Mouse (Mus musculus): ENCODE measurements around the gene Smarca4. TPM values are rescaled to one million over a fixed set of nuclear protein-coding genes. Genes with fewer than 3 reads are reported as not detected.

Gene Smarca4
- polyA plus RNA-seq (2014; fragmentation: Illumina TruSeq; extraction: RNeasy Lipid Tissue Mini Kit (QIAGEN cat#74804); ENCODE audit: low read depth, low replicate concordance) = 3.3 TPM

DNA sequence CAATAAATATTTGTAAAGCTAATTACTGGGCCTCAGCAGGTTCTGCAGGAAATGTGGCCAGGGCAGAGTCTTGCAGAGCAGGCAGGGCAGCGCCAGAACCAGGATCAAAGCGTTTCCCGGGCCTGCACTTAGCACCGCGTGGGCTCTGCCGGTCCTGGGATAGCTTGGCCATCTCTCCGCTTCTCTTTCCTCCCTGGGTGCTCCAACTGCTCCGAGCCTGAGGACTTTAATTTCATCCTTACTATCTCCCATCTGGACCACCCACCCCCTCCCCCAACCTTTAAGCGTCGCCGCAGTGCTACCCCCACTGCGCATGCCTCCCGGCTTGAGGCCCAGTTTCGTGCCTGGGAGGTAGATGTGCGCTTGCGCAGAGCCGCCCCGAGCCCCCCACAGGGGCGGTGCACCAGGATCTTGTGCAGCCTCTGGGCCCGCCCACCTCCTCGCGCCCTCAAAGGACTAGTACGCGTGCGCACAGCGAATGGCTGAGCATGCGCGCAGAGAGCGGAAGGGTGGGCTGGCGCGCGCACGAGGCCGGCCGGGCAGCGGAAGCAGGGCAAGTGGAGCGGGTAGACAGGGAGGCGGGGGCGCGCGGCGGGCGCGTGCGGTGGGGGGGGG, at the start of gene Smarca4:
Gene Smarca4, plus strand, starts transcription at position 553 of the 615 bp plus-strand sequence.

DNA sequence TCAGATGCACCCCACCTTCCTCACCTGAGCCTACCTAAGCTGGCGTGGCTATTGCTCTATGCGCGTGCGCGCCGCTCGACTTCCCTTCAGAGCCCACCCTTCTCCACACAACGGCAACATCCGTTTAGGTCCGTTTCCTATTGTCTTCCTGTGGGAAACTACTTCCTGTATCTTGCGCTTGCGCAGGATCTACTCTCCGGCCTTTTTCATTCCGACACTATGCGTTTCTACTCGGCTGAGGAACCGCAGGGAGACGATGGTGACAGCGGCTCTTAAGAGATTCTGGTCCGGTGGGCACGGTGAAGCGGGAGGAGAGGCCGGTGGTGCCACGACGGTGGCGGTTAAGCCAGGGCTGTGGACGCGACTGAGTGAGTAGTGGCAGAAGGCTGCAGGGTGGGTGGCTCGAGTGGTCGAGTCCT, 23.3 kb upstream of the Smarca4 start, which contains the start of the genes Timm29 and Yipf2:
Gene Timm29, plus strand, starts transcription at position 20 of the 419 bp plus-strand sequence.
Gene Yipf2, minus strand, starts transcription at position 126 of the 419 bp plus-strand sequence.

GRCm38 (mm10) chr9:21723377-21724146, 107.6 kb downstream of the Smarca4 start, which contains the start of gene Ldlr:
TSS of gene Ldlr (plus strand) at chr9:21723483.

Other genes starting within 250 kb of the Smarca4 start
- gene Ilf3, start 248.3 kb upstream of the Smarca4 start, polyA plus RNA-seq (2014; fragmentation: Illumina TruSeq; extraction: RNeasy Lipid Tissue Mini Kit (QIAGEN cat#74804); ENCODE audit: low read depth, low replicate concordance) = 12.2 TPM
- not detected for gene Qtrt1, start 204.3 kb upstream of the Smarca4 start, polyA plus RNA-seq (2014; fragmentation: Illumina TruSeq; extraction: RNeasy Lipid Tissue Mini Kit (QIAGEN cat#74804); ENCODE audit: low read depth, low replicate concordance)
- 17.1 TPM for gene Dnm2, start 191.3 kb upstream of the Smarca4 start, polyA plus RNA-seq (2014; fragmentation: Illumina TruSeq; extraction: RNeasy Lipid Tissue Mini Kit (QIAGEN cat#74804); ENCODE audit: low read depth, low replicate concordance)
- gene Tmed1, start 105.9 kb upstream of the Smarca4 start, polyA plus RNA-seq (2014; fragmentation: Illumina TruSeq; extraction: RNeasy Lipid Tissue Mini Kit (QIAGEN cat#74804); ENCODE audit: low read depth, low replicate concordance) = 2.7 TPM
- gene AB124611, start 90.0 kb upstream of the Smarca4 start, polyA plus RNA-seq (2014; fragmentation: Illumina TruSeq; extraction: RNeasy Lipid Tissue Mini Kit (QIAGEN cat#74804); ENCODE audit: low read depth, low replicate concordance) = not detected
- gene Carm1, start 69.3 kb upstream of the Smarca4 start, polyA plus RNA-seq (2014; fragmentation: Illumina TruSeq; extraction: RNeasy Lipid Tissue Mini Kit (QIAGEN cat#74804); ENCODE audit: low read depth, low replicate concordance) = 2.7 TPM
- gene Timm29, start 23.4 kb upstream of the Smarca4 start, polyA plus RNA-seq (2014; fragmentation: Illumina TruSeq; extraction: RNeasy Lipid Tissue Mini Kit (QIAGEN cat#74804); ENCODE audit: low read depth, low replicate concordance) = 55.9 TPM
- gene Yipf2, start 23.3 kb upstream of the Smarca4 start, polyA plus RNA-seq (2014; fragmentation: Illumina TruSeq; extraction: RNeasy Lipid Tissue Mini Kit (QIAGEN cat#74804); ENCODE audit: low read depth, low replicate concordance) = 6.8 TPM
- 6.7 TPM for gene Ldlr, start 107.3 kb downstream of the Smarca4 start, polyA plus RNA-seq (2014; fragmentation: Illumina TruSeq; extraction: RNeasy Lipid Tissue Mini Kit (QIAGEN cat#74804); ENCODE audit: low read depth, low replicate concordance)
- gene Spc24, start 144.1 kb downstream of the Smarca4 start, polyA plus RNA-seq (2014; fragmentation: Illumina TruSeq; extraction: RNeasy Lipid Tissue Mini Kit (QIAGEN cat#74804); ENCODE audit: low read depth, low replicate concordance) = 1.2 TPM
- 4.7 TPM for gene Kank2, start 182.6 kb downstream of the Smarca4 start, polyA plus RNA-seq (2014; fragmentation: Illumina TruSeq; extraction: RNeasy Lipid Tissue Mini Kit (QIAGEN cat#74804); ENCODE audit: low read depth, low replicate concordance)
- not detected for gene Angptl8, start 219.3 kb downstream of the Smarca4 start, polyA plus RNA-seq (2014; fragmentation: Illumina TruSeq; extraction: RNeasy Lipid Tissue Mini Kit (QIAGEN cat#74804); ENCODE audit: low read depth, low replicate concordance)
- gene Dock6, start 236.5 kb downstream of the Smarca4 start, polyA plus RNA-seq (2014; fragmentation: Illumina TruSeq; extraction: RNeasy Lipid Tissue Mini Kit (QIAGEN cat#74804); ENCODE audit: low read depth, low replicate concordance) = 3.0 TPM